Mouse (Mus musculus) E14TG2a.4 (cell line): ENCODE data around the gene St8sia1.

Source experiments
- CTCF ChIP-seq: conservative IDR thresholded peaks from 2 replicates; pipeline ENCODE4 v1.5.1; 2014; ENCODE audit warnings: low read length
- NANOG ChIP-seq: IDR thresholded peaks from 2 replicates; pipeline ENCODE4 v1.6.1; 2014; ENCODE audit warnings: borderline replicate concordance, low read length, mixed read lengths

DNA sequence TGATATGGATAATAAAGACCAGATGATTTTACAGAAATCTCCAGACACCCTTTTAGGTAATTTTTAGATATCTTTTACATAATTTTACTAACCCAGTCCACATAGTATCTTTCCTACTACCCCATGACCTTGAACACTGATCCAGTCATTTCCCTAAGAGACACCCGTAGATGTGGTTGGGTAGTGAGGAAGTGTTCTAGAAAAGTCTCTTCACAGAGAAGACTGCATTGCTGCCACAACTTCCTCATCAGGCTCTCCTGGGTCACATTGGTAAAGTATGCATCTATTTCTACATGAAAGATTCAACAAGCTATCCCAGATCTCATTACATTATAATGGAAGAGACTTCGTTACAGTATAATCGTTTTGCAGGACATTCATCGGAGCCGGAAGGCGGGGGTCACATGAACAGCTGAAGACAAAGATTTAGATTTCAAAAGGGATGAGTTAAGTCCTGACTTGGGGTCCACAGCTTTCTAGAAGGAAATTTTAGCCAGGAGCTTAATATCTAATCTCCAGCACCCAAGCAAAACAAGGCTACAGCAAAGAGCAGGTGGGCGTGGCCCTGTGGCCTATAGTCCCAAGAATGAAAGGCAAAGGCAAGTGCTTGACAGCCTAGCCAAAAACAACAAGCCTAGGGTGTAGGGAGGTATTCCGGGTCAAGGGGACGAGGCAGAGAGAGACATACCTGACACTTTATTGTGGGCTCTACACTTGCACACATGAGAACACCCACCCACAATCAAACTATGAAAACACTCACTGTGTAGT is 75.1 kb downstream of the St8sia1 start:
- no peak for TF ChIP-seq CTCF
- no peak for TF ChIP-seq NANOG
